Mouse (Mus musculus): ENCODE measurements around the gene Sap30bp. TPM values are rescaled to one million over a fixed set of nuclear protein-coding genes. Genes with fewer than 3 reads are reported as not detected.
A peak's percentile ranks its signal among the peaks of the same experiment; 100 is the strongest.

The Sap30bp gene
- polyA plus RNA-seq, 1 experiment from 2014 or later = 35.8 TPM

- Histone ChIP-seq H3K4me2 (replicated peaks; ENCODE audit: low read depth, low read length) (0 out of 2 replicates have a peak overlapping the region, but pooled peaks have one; percentile 7), H3K36me3 (ENCODE audit: control insufficient read depth, insufficient read depth, low read length) (peaks cover 17% of the 10 kb centered on the region), H3K4me1 (ENCODE audit: control insufficient read depth, insufficient read depth, low read length) (peaks cover 5% of the 10 kb centered on the region; the same call in 1 of the 2 replicates), H3K9me3 (ENCODE audit: control insufficient read depth, low read depth, low read length) (no peaks in the 10 kb centered on the region), H3K27me3 (ENCODE audit: control insufficient read depth, insufficient read depth, low read length) (peaks cover 11% of the 10 kb centered on the region; the same call in 1 of the 2 replicates), H3K4me3 (ENCODE audit: low read depth, low read length) (no peak overlapping the region), H3K27ac (ENCODE audit: low read length) (peak overlapping the region; percentile 72), H3K9ac (replicated peaks; ENCODE audit: low read depth, low read length) (no peak overlapping the region)
- WGBS = 35% methylated on average over 15 of the region's 15 CpGs
- ATAC-seq (ENCODE audit: insufficient number of reproducible peaks, insufficient read depth, low FRiP score, low read depth) = 0 out of 2 replicates have a peak, but pooled peaks have one; percentile 29
These were observed 37.1 kb downstream of the Sap30bp start for GRCm38 (mm10) chr11:115970006-115970673.

DNA sequence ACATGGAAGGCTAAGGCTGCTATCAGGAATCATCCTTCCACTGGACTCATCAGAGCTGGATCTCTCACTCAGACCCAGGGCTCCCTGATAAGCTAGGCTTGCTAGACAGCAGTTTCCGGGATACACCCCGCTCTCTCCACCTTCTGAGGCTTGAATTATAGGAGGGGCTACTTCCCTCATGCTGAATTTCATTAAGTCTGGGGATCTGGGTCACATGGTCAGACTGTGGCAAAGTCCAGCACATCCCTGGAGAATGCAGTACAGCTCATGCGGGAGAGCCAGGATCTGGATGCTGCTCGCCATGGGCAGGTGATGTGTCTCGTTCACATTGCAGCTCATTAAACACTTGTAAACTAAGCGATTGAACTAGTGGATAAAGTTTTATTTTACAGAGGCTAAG lies 37.9 kb downstream of the Sap30bp start:
- ATAC-seq (ENCODE audit: insufficient number of reproducible peaks, insufficient read depth, low FRiP score, low read depth) = no peak
- Histone ChIP-seq H3K9me3 (ENCODE audit: control insufficient read depth, low read depth, low read length) (no peaks in the 10 kb centered on the region), H3K27me3 (ENCODE audit: control insufficient read depth, insufficient read depth, low read length) (peaks cover 11% of the 10 kb centered on the region; the same call in 1 of the 2 replicates), H3K9ac (replicated peaks; ENCODE audit: low read depth, low read length) (no peak overlapping the region), H3K4me3 (ENCODE audit: low read depth, low read length) (no peak overlapping the region), H3K36me3 (ENCODE audit: control insufficient read depth, insufficient read depth, low read length) (peaks cover 10% of the 10 kb centered on the region), H3K27ac (ENCODE audit: low read length) (peak overlapping the region; percentile 72; the same call in 1 of the 2 replicates), H3K4me2 (replicated peaks; ENCODE audit: low read depth, low read length) (no peak overlapping the region), H3K4me1 (ENCODE audit: control insufficient read depth, insufficient read depth, low read length) (peaks cover 5% of the 10 kb centered on the region; the same call in 1 of the 2 replicates)
- 63% methylated on average over 6 of the region's 6 CpGs for WGBS

- Histone ChIP-seq H3K9me3 (ENCODE audit: control insufficient read depth, low read depth, low read length) (no peaks in the 10 kb centered on the region), H3K27ac (ENCODE audit: low read length) (no peak within 1 kb of the TSS), H3K9ac (replicated peaks; ENCODE audit: low read depth, low read length) (peak within 1 kb of the TSS; percentile 33; the same call in 1 of the 2 replicates), H3K4me1 (ENCODE audit: control insufficient read depth, insufficient read depth, low read length) (peaks cover 5% of the 10 kb centered on the region; the same call in 1 of the 2 replicates), H3K36me3 (ENCODE audit: control insufficient read depth, insufficient read depth, low read length) (no peaks in the 10 kb centered on the region), H3K27me3 (ENCODE audit: control insufficient read depth, insufficient read depth, low read length) (peaks cover 11% of the 10 kb centered on the region; the same call in 1 of the 2 replicates), H3K4me2 (replicated peaks; ENCODE audit: low read depth, low read length) (peak within 1 kb of the TSS; percentile 77), H3K4me3 (ENCODE audit: low read depth, low read length) (peak within 1 kb of the TSS; percentile 40)
- ATAC-seq (ENCODE audit: insufficient number of reproducible peaks, insufficient read depth, low FRiP score, low read depth) = peak; percentile 75
- 10% methylated on average over 53 of the region's 58 CpGs for WGBS
These were observed 41.4 kb downstream of the Sap30bp start, which contains the start of gene Itgb4 for GRCm38 (mm10) chr11:115974309-115975082. Gene Itgb4 (plus strand): TSS chr11:115974709.

DNA sequence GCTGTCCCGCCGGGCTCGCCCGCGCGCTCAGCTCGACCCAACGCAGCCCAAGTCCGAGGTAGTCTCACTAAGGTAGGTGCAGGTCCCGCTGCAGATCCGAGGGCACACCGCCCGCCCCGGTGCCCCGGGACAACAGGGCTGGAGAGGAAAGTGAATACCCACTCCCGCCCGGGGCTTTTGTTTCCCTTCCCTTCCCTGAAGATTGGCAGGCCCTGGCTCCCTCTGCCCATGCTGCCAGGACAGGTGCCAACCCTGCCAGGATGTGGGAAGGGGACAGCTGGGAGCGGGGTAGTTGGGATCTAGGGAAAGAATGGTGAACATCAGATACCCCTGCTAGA lies 42.0 kb downstream of the Sap30bp start:
- WGBS = 2% methylated on average over 18 of the region's 18 CpGs
- Histone ChIP-seq H3K4me2 (replicated peaks; ENCODE audit: low read depth, low read length) (peak overlapping the region; percentile 77), H3K9ac (replicated peaks; ENCODE audit: low read depth, low read length) (peak overlapping the region; percentile 33; the same call in 1 of the 2 replicates), H3K27ac (ENCODE audit: low read length) (no peak overlapping the region), H3K27me3 (ENCODE audit: control insufficient read depth, insufficient read depth, low read length) (peaks cover 11% of the 10 kb centered on the region; the same call in 1 of the 2 replicates), H3K4me3 (ENCODE audit: low read depth, low read length) (peak overlapping the region; percentile 40), H3K36me3 (ENCODE audit: control insufficient read depth, insufficient read depth, low read length) (no peaks in the 10 kb centered on the region), H3K4me1 (ENCODE audit: control insufficient read depth, insufficient read depth, low read length) (peaks cover 5% of the 10 kb centered on the region; the same call in 1 of the 2 replicates), H3K9me3 (ENCODE audit: control insufficient read depth, low read depth, low read length) (no peaks in the 10 kb centered on the region)
- no peak for ATAC-seq (ENCODE audit: insufficient number of reproducible peaks, insufficient read depth, low FRiP score, low read depth)

- no peak for ATAC-seq (ENCODE audit: insufficient number of reproducible peaks, insufficient read depth, low FRiP score, low read depth)
- H3K9ac ChIP-seq (replicated peaks; ENCODE audit: low read depth, low read length) = peak overlapping the region; percentile 33; the same call in 1 of the 2 replicates
- peaks cover 1% of the 10 kb centered on the region; the same call in 1 of the 2 replicates for H3K4me1 ChIP-seq (ENCODE audit: control insufficient read depth, insufficient read depth, low read length)
- peaks cover 11% of the 10 kb centered on the region; the same call in 1 of the 2 replicates for H3K27me3 ChIP-seq (ENCODE audit: control insufficient read depth, insufficient read depth, low read length)
- H3K4me3 ChIP-seq (ENCODE audit: low read depth, low read length) = peak overlapping the region; percentile 40
- peak overlapping the region; percentile 77 for H3K4me2 ChIP-seq (replicated peaks; ENCODE audit: low read depth, low read length)
- H3K9me3 ChIP-seq (ENCODE audit: control insufficient read depth, low read depth, low read length) = no peaks in the 10 kb centered on the region
- H3K36me3 ChIP-seq (ENCODE audit: control insufficient read depth, insufficient read depth, low read length) = no peaks in the 10 kb centered on the region
- 34% methylated on average over 12 of the region's 12 CpGs for WGBS
- H3K27ac ChIP-seq (ENCODE audit: low read length) = no peak overlapping the region
These were observed 42.5 kb downstream of the Sap30bp start for GRCm38 (mm10) chr11:115975544-115975943.

DNA sequence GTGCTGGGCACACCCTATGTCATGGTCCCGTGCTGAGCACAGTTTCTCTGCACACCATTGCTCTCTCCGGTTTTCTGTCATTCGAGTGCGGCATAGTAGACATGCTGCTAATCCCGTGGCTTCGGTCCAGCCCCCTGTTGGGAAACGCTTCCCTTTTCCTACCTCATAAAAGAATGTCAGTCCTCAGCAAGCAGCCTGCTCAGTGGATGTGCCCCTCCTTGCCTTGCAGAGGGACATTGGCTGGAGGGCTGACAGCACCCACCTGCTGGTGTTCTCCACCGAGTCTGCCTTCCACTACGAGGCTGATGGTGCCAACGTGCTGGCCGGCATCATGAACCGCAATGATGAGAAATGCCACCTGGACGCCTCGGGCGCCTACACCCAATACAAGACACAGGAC lies 49.4 kb downstream of the Sap30bp start:
- no peak for ATAC-seq (ENCODE audit: insufficient number of reproducible peaks, insufficient read depth, low FRiP score, low read depth)
- Histone ChIP-seq H3K27me3 (ENCODE audit: control insufficient read depth, insufficient read depth, low read length) (no peaks in the 10 kb centered on the region), H3K4me3 (ENCODE audit: low read depth, low read length) (no peak overlapping the region), H3K4me2 (replicated peaks; ENCODE audit: low read depth, low read length) (no peak overlapping the region), H3K4me1 (ENCODE audit: control insufficient read depth, insufficient read depth, low read length) (no peaks in the 10 kb centered on the region), H3K9ac (replicated peaks; ENCODE audit: low read depth, low read length) (no peak overlapping the region), H3K36me3 (ENCODE audit: control insufficient read depth, insufficient read depth, low read length) (no peaks in the 10 kb centered on the region), H3K27ac (ENCODE audit: low read length) (no peak overlapping the region), H3K9me3 (ENCODE audit: control insufficient read depth, low read depth, low read length) (no peaks in the 10 kb centered on the region)
- 85% methylated on average over 15 of the region's 15 CpGs for WGBS

DNA sequence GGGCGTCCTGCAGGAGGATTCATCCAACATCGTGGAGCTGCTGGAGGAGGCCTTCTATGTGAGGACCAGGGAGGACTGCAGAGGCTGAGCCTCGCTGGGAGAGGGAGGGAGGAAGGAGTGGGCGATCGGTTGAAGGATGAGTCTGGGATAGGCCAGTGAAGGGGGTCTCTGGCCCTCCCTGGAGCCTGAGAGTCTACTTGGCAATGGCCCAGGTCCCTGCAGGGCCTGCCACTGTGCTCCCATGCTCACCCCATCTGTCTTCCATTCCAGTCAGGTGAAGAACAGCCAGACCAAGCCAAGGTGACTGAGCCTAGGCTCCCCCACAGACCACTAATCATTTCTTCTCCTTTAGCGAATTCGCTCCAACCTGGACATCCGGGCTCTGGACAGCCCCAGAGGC lies 50.2 kb downstream of the Sap30bp start:
- no peaks in the 10 kb centered on the region for H3K27me3 ChIP-seq (ENCODE audit: control insufficient read depth, insufficient read depth, low read length)
- WGBS = 68% methylated on average over 8 of the region's 8 CpGs
- no peak for ATAC-seq (ENCODE audit: insufficient number of reproducible peaks, insufficient read depth, low FRiP score, low read depth)
- no peaks in the 10 kb centered on the region for H3K4me1 ChIP-seq (ENCODE audit: control insufficient read depth, insufficient read depth, low read length)
- H3K27ac ChIP-seq (ENCODE audit: low read length) = no peak overlapping the region
- H3K9me3 ChIP-seq (ENCODE audit: control insufficient read depth, low read depth, low read length) = no peaks in the 10 kb centered on the region
- no peak overlapping the region for H3K4me2 ChIP-seq (replicated peaks; ENCODE audit: low read depth, low read length)
- no peaks in the 10 kb centered on the region for H3K36me3 ChIP-seq (ENCODE audit: control insufficient read depth, insufficient read depth, low read length)
- H3K4me3 ChIP-seq (ENCODE audit: low read depth, low read length) = no peak overlapping the region
- H3K9ac ChIP-seq (replicated peaks; ENCODE audit: low read depth, low read length) = no peak overlapping the region

DNA sequence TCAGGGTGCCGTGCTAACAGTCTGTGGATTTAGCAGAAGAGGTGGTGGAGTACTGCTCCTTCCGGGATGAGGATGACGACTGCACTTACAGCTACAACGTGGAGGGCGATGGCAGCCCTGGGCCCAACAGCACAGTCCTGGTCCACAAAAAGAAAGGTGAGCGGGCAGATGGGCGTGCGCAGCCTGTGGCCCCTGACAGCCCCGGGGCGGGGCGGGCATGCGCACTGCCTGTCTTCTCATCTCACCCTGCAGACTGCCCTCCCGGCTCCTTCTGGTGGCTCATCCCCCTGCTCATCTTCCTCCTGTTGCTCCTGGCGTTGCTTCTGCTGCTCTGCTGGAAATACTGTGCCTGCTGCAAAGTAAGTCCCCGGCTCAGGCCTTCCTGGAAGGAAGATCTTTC lies 56.6 kb downstream of the Sap30bp start:
- 35% methylated on average over 15 of the region's 15 CpGs for WGBS
- H3K9ac ChIP-seq (replicated peaks; ENCODE audit: low read depth, low read length) = no peak overlapping the region
- no peak overlapping the region; the same call in 1 of the 2 replicates for H3K4me2 ChIP-seq (replicated peaks; ENCODE audit: low read depth, low read length)
- H3K4me1 ChIP-seq (ENCODE audit: control insufficient read depth, insufficient read depth, low read length) = no peaks in the 10 kb centered on the region
- no peak overlapping the region for H3K4me3 ChIP-seq (ENCODE audit: low read depth, low read length)
- H3K9me3 ChIP-seq (ENCODE audit: control insufficient read depth, low read depth, low read length) = no peaks in the 10 kb centered on the region
- H3K27me3 ChIP-seq (ENCODE audit: control insufficient read depth, insufficient read depth, low read length) = no peaks in the 10 kb centered on the region
- no peak; the same call in 1 of the 2 replicates for ATAC-seq (ENCODE audit: insufficient number of reproducible peaks, insufficient read depth, low FRiP score, low read depth)
- no peaks in the 10 kb centered on the region for H3K36me3 ChIP-seq (ENCODE audit: control insufficient read depth, insufficient read depth, low read length)
- H3K27ac ChIP-seq (ENCODE audit: low read length) = no peak overlapping the region

Data from stomach, embryonic 14.5 days (tissue).